Mouse (Mus musculus): ENCODE data around the gene Rhobtb1.
A peak's percentile ranks its signal among the peaks of the same experiment; 100 is the strongest.

The Rhobtb1 gene

GRCm38 (mm10) chr10:69210659-69211058 is 59.4 kb downstream of the Rhobtb1 start:
- DNase-seq (ENCODE audit: low spot score in 2 of 2): no peak

- DNase-seq (ENCODE audit: low spot score in 2 of 2): no peak
Observed at GRCm38 (mm10) chr10:69211560-69211959, 60.3 kb downstream of the Rhobtb1 start.

GRCm38 (mm10) chr10:69211976-69212375 is 60.7 kb downstream of the Rhobtb1 start:
- no peak for DNase-seq (ENCODE audit: low spot score in 2 of 2)

GRCm38 (mm10) chr10:69212542-69213440 is 61.6 kb downstream of the Rhobtb1 start, which contains the start of gene A930033H14Rik:
Gene A930033H14Rik, minus strand, starts transcription at chr10:69213098.
- peak; percentile 10 to 28 for DNase-seq (ENCODE audit: low spot score in 2 of 2)

- DNase-seq (ENCODE audit: low spot score in 2 of 2): no peak
Observed at GRCm38 (mm10) chr10:69213451-69213877, 62.2 kb downstream of the Rhobtb1 start.

- DNase-seq (ENCODE audit: low spot score in 2 of 2): no peak
Observed at GRCm38 (mm10) chr10:69213986-69214385, 62.8 kb downstream of the Rhobtb1 start.

- DNase-seq (ENCODE audit: low spot score in 2 of 2): no peak
Observed at GRCm38 (mm10) chr10:69217127-69217690, 66.0 kb downstream of the Rhobtb1 start.

GRCm38 (mm10) chr10:69218458-69219288 is 67.4 kb downstream of the Rhobtb1 start:
- no peak for DNase-seq (ENCODE audit: low spot score in 2 of 2)

- DNase-seq (ENCODE audit: low spot score in 2 of 2): no peak
Observed at GRCm38 (mm10) chr10:69219289-69219626, 68.0 kb downstream of the Rhobtb1 start.

- no peak for DNase-seq (ENCODE audit: low spot score in 2 of 2)
Observed at GRCm38 (mm10) chr10:69220296-69220695, 69.1 kb downstream of the Rhobtb1 start.

- DNase-seq (ENCODE audit: low spot score in 2 of 2): no peak
Observed at GRCm38 (mm10) chr10:69221148-69221547, 69.9 kb downstream of the Rhobtb1 start.

GRCm38 (mm10) chr10:69221955-69222354 is 70.7 kb downstream of the Rhobtb1 start:
- DNase-seq (ENCODE audit: low spot score in 2 of 2): no peak

- no peak for DNase-seq (ENCODE audit: low spot score in 2 of 2)
Observed at GRCm38 (mm10) chr10:69223232-69223631, 72.0 kb downstream of the Rhobtb1 start.

- DNase-seq (ENCODE audit: low spot score in 2 of 2): no peak
Observed at GRCm38 (mm10) chr10:69224276-69224675, 73.0 kb downstream of the Rhobtb1 start.

GRCm38 (mm10) chr10:69225471-69225870 is 74.2 kb downstream of the Rhobtb1 start:
- DNase-seq (ENCODE audit: low spot score in 2 of 2): no peak

GRCm38 (mm10) chr10:69225951-69226350 is 74.7 kb downstream of the Rhobtb1 start:
- DNase-seq (ENCODE audit: low spot score in 2 of 2): no peak

- DNase-seq (ENCODE audit: low spot score in 2 of 2): no peak
Observed at GRCm38 (mm10) chr10:69237185-69237584, 86.0 kb downstream of the Rhobtb1 start.

GRCm38 (mm10) chr10:69237781-69238180 is 86.5 kb downstream of the Rhobtb1 start:
- no peak for DNase-seq (ENCODE audit: low spot score in 2 of 2)

- no peak for DNase-seq (ENCODE audit: low spot score in 2 of 2)
Observed at GRCm38 (mm10) chr10:69238311-69238710, 87.1 kb downstream of the Rhobtb1 start.

- no peak for DNase-seq (ENCODE audit: low spot score in 2 of 2)
Observed at GRCm38 (mm10) chr10:69240530-69240929, 89.3 kb downstream of the Rhobtb1 start.

- no peak for DNase-seq (ENCODE audit: low spot score in 2 of 2)
Observed at GRCm38 (mm10) chr10:69245151-69245550, 93.9 kb downstream of the Rhobtb1 start.

All from thymus, postnatal 10 days (tissue).